Mouse (Mus musculus): ENCODE measurements at regions not wholly inside any gene's neighbourhood (a gene's known extent, or its start where the extent isn't known, plus 50 kb on each side); places are given as distances from the start of the nearest gene placed in this dataset.

- no peak for ATAC-seq (replicated peaks; ENCODE audit: poor library complexity, severe bottlenecking)
Measured at GRCm38 (mm10) chr9:46938628-46939027, 59.9 kb upstream of the Gm4791 start.

- no peak for ATAC-seq (replicated peaks; ENCODE audit: poor library complexity, severe bottlenecking)
Measured at GRCm38 (mm10) chr9:46925641-46926040, 72.9 kb upstream of the Gm4791 start.

DNA sequence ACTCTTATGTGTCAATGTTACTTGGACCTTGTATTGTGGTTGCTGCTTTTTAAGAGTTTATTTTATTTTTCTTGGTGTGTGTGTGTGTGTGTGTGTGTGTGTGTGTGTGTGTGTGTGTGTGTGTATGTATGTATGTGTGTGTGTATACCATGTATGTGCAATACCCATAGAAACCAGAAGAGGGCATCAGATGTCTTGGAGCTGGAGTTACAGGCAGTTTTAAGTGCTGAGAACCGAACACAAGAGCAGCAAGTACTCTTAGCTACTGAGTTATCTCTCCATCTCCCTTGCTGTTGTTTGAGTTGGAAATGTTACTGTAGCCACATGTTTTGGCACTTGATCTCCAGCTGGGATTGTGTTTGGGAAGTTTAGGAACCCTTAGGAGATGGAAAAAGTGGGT lies 78.5 kb upstream of the Gm4791 start:
- ATAC-seq (replicated peaks; ENCODE audit: poor library complexity, severe bottlenecking), result no peak

DNA sequence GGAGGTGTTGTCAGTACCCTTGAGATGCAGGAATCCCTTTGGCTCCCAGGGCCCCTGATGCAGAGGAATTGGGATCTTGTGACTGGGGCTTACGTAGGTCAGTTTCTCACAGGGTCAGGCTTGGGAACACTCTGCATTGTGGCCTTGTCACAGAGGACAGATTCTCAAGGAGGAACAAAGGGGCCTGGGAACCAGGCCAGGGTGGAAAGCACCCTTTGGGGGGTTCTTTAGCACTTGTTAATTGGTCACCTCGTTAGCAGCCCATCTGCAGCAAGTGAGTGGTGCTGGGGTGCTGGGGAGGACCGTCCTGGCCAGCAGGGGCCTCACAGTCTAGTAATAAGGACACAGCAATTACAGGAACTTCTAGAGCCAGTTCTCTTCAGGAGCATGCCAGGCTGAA lies 85.3 kb upstream of the Gm4791 start:
- ATAC-seq (replicated peaks; ENCODE audit: poor library complexity, severe bottlenecking), result no peak

- ATAC-seq (replicated peaks; ENCODE audit: poor library complexity, severe bottlenecking), result no peak
Measured at GRCm38 (mm10) chr9:46909412-46910013, 89.0 kb upstream of the Gm4791 start.

- ATAC-seq (replicated peaks; ENCODE audit: poor library complexity, severe bottlenecking), result no peak
Measured at GRCm38 (mm10) chr9:46905081-46905480, 93.5 kb upstream of the Gm4791 start.

GRCm38 (mm10) chr9:46903491-46904220 lies 94.9 kb upstream of the Gm4791 start:
- no peak for ATAC-seq (replicated peaks; ENCODE audit: poor library complexity, severe bottlenecking)

- no peak for ATAC-seq (replicated peaks; ENCODE audit: poor library complexity, severe bottlenecking)
Measured at GRCm38 (mm10) chr9:46899283-46899682, 99.3 kb upstream of the Gm4791 start.

DNA sequence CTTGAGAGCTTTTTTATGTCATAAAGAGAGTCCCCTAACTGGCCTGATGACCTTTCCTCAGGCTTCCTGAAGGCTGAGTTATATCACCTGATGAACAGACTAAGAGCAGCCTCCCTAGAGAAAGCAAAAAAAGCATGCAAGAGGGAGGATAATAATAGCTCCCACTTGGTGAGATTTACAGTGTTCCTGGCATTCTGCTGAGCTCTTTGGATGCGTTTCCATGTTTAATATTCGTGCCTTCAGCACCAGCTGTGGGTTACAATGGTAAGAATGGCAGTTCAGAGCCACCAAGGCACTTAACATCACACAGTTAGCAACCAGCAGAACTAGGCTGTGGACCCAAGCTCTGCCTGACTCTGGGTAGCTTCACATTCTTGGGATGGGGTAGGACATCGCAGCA lies 100.4 kb upstream of the Gm4791 start:
- ATAC-seq (replicated peaks; ENCODE audit: poor library complexity, severe bottlenecking), result no peak

- ATAC-seq (replicated peaks; ENCODE audit: poor library complexity, severe bottlenecking), result no peak
Measured at GRCm38 (mm10) chr9:46891829-46892228, 106.7 kb upstream of the Gm4791 start.

DNA sequence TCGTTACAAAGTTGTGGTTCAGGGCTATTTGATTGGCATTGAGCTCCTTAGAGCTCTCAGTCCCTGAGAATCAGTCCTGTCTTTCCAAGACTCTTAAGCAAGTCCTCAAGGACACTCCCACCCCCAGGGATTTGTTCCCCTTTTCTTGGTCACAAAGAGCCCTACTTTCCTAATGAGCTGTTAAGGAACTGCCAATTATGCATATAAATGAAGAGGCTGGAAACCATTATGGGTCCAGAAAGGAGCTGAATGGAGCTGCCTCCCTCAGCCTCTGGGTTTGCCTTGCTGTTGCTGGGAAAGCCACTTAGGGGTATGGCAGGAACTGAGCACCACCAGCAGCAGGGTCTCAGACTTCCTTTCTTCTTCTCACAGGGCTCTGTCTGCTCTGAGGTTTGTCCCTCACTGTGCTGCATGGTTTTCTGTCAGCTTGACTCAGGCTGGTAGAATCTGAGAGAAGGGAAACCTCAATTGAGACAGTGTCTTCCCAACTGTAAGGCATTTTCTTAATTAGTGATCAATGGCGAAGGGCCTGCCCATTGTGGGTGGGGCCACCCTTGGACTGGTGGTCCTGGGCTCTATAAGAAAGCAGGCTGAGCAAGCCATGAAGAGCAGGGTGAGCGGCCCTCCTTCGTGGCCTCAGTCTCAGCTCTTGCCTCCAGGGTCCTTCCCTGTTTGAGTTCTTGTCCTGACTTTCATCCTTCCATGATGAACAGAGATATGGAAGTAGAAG lies 108.4 kb upstream of the Gm4791 start:
- ATAC-seq (replicated peaks; ENCODE audit: poor library complexity, severe bottlenecking), result no peak

DNA sequence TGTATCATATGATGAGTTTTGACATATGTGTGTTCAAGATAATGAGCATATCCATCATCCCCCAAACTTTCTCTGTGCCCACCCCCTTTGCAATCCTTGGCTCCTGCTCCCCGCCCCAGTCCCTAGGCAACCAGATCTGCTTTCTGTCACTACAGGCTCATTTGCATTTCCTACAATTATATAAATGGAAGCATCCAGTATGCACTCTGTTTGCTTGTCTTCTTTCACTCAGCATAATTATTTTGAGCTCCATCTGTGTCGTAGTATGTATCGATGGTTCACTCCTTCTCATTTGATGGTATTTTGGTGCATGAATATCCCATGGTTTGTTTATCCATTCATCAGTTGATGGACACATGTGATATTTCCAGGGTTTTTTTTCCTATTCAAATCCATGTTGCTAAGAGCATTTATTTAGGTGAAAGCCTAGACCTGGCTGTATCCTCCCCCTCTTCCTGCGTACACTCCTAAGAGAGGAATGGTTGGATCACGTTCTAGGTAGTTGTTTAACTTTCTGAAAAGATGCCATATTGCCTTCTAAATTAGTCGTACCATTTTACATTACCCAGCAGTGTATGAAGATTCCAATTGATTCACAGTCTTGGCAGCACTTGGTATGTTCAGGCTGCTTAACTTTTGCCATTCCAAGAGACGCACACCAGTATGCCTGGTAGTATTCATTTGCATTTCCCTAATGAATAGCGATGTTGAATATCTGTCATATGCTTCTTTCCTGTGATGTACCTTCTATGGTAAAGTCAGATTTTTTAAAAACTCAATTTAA lies 127.1 kb upstream of the Gm4791 start:
- no peak for ATAC-seq (replicated peaks; ENCODE audit: poor library complexity, severe bottlenecking)

- ATAC-seq (replicated peaks; ENCODE audit: poor library complexity, severe bottlenecking), result no peak
Measured at GRCm38 (mm10) chr9:46863934-46864333, 134.6 kb upstream of the Gm4791 start.

- no peak for ATAC-seq (replicated peaks; ENCODE audit: poor library complexity, severe bottlenecking)
Measured at GRCm38 (mm10) chr9:46851753-46852152, 146.8 kb upstream of the Gm4791 start.

- ATAC-seq (replicated peaks; ENCODE audit: poor library complexity, severe bottlenecking), result no peak
Measured at GRCm38 (mm10) chr9:46851336-46851735, 147.2 kb upstream of the Gm4791 start.

DNA sequence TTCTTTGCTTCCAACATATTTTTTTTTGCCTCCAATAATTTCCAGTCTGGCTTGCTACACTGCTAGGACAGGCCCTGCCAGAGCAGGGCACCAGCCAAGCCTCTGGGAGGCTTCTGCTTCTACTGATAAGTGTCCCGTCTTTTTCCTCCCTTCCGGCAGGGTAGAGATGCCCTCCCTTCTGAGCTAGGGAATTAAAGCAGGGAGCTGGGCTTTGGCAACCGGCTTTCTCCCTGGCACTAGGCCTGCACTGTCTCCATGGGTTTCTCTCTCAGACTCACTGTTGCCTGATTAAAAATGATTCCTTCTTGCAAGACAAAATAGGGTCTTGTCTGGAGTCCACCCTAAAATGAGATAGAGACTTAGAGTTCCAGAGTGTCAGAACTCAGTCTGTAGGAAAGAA lies 153.3 kb upstream of the Gm4791 start:
- ATAC-seq (replicated peaks; ENCODE audit: poor library complexity, severe bottlenecking), result no peak

DNA sequence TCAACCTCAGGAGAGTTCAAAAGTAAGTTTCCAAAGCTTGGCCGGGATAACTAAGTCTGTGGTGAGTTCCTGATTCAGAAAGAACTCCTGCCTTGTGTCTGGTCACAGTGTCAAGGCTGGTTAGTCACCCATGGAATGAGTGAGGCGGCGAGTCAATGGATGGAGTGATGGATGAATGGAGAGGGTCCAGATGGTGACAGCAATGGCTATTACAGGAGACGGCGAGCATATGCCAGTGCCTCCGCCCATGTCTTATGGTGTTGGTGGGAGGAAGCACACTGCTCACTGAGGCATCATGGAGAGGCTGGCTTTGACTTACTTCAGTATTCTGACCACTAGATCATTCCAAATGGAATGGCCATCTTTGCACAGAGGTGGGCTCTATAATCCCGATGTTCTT lies 154.8 kb upstream of the Gm4791 start:
- no peak for ATAC-seq (replicated peaks; ENCODE audit: poor library complexity, severe bottlenecking)

DNA sequence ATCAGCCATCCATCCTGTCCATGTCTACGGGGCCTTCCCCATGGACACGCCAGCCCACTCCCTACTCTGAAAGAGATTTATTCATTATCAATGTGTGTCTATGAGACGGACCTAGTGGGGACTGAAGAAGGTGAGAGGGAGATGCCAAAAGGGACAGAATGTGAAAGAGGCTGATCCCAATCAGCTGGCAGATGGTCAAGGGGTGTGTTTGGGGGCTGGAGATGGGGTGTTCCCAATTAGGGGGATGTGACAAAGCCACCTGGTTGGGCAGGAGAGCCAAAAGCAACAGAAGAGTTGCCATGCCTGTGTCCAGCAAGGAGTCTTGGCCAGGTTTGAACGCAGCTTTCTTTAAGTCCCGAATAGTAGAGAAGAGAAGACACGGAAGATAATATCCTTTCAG lies 157.0 kb upstream of the Gm4791 start:
- ATAC-seq (replicated peaks; ENCODE audit: poor library complexity, severe bottlenecking), result no peak

- ATAC-seq (replicated peaks; ENCODE audit: poor library complexity, severe bottlenecking), result no peak
Measured at GRCm38 (mm10) chr9:46835261-46835660, 163.3 kb upstream of the Gm4791 start.

GRCm38 (mm10) chr9:46830746-46831560 lies 167.6 kb upstream of the Gm4791 start:
- no peak for ATAC-seq (replicated peaks; ENCODE audit: poor library complexity, severe bottlenecking)

Data from granulocyte monocyte progenitor cell, adult 5-6 weeks (primary cell).